Mouse (Mus musculus) forebrain, embryonic 10.5 days (tissue): Measurements from ENCODE around the gene Cep63. TPM values are rescaled to one million over a fixed set of nuclear protein-coding genes. Genes with fewer than 3 reads are reported as not detected.

Source experiments
- DNase-seq: peaks from one replicate; pipeline ENCODE4 v3.0.0-alpha.2; 2017; ENCODE audit warnings: low spot score; ENCODE audit errors: extremely low spot score
- H3K27ac ChIP-seq: fragments of 300-500 bp; sonication (generic); 2 replicates; pipeline ENCODE4 v1.5.1; 2016; ENCODE audit warnings: mild to moderate bottlenecking
- H3K27me3 ChIP-seq: fragments of 300-500 bp; sonication (generic); 2 replicates; pipeline ENCODE4 v1.6.1; 2016; ENCODE audit warnings: mild to moderate bottlenecking; ENCODE audit not compliant: poor library complexity, severe bottlenecking
- H3K36me3 ChIP-seq: fragments of 300-500 bp; sonication (generic); replicated peaks from 2 replicates; pipeline ENCODE4 v1.6.1; 2016; ENCODE audit warnings: mild to moderate bottlenecking, moderate library complexity
- H3K4me1 ChIP-seq: fragments of 300-500 bp; sonication (generic); 2 replicates; pipeline ENCODE4 v1.6.1; 2016
- H3K4me3 ChIP-seq: fragments of 300-500 bp; sonication (generic); 2 replicates; pipeline ENCODE4 v1.5.1; 2016; ENCODE audit warnings: mild to moderate bottlenecking, moderate library complexity
- H3K9me3 ChIP-seq: fragments of 300-500 bp; sonication (generic); 2 replicates; pipeline ENCODE4 v1.6.1; 2016; ENCODE audit warnings: mild to moderate bottlenecking, moderate library complexity
- WGBS: fragments of 180-500 bp; shearing (Covaris S2); methylation state at CpG from one replicate; pipeline ENCODE4 v1.1.7; 2016; 5-methylcytosine and 5-hydroxymethylcytosine counted together
- polyA plus RNA-seq: library from polyadenylated mRNA; unstranded; fragments of >200 nt; fragmentation: Nextera tagmentation; extraction: Ambion mirVana; gene quantifications from 2 replicates; pipeline ENCODE4 v1.2.1, GENCODE M21; 2016

Gene Cep63
- polyA plus RNA-seq, result 52.9 and 56.2 TPM in 2 replicates

GRCm38 (mm10) chr9:102625983-102626838 lies at the start of gene Cep63, which contains the start of gene Anapc13:
Gene Cep63, minus strand, starts transcription at chr9:102626534.
Gene Anapc13, plus strand, starts transcription at chr9:102626296.
- H3K4me1 ChIP-seq, result peaks cover 33% of the 10 kb centered on the region
- H3K27me3 ChIP-seq, result no peaks in the 10 kb centered on the region
- peak; percentile 98 for DNase-seq
- H3K4me3 ChIP-seq, result peak within 1 kb of the TSS; percentile 90
- H3K9me3 ChIP-seq, result no peaks in the 10 kb centered on the region
- H3K36me3 ChIP-seq, result peaks cover 8% of the 10 kb centered on the region; the same call in 1 of the 2 replicates
- H3K27ac ChIP-seq, result peak within 1 kb of the TSS; percentile 100
- under 1% methylated on average over 84 of the region's 84 CpGs for WGBS

GRCm38 (mm10) chr9:102675922-102676321 lies 49.6 kb upstream of the Cep63 start:
- no peaks in the 10 kb centered on the region for H3K9me3 ChIP-seq
- H3K36me3 ChIP-seq, result no peaks in the 10 kb centered on the region
- H3K27me3 ChIP-seq, result no peaks in the 10 kb centered on the region
- H3K4me3 ChIP-seq, result no peak overlapping the region
- WGBS, result 73% methylated on average over 5 of the region's 5 CpGs
- peak overlapping the region; percentile 13; the same call in 1 of the 2 replicates for H3K27ac ChIP-seq
- no peak for DNase-seq
- peaks cover 11% of the 10 kb centered on the region for H3K4me1 ChIP-seq

- no peak overlapping the region for H3K4me3 ChIP-seq
- no peak overlapping the region for H3K27ac ChIP-seq
- DNase-seq, result no peak
- no peaks in the 10 kb centered on the region for H3K9me3 ChIP-seq
- peaks cover 17% of the 10 kb centered on the region for H3K4me1 ChIP-seq
- WGBS, result 87% methylated on average over 7 of the region's 7 CpGs
- H3K36me3 ChIP-seq, result no peaks in the 10 kb centered on the region
- no peaks in the 10 kb centered on the region for H3K27me3 ChIP-seq
These were observed 47.0 kb upstream of the Cep63 start for GRCm38 (mm10) chr9:102673381-102673780.

GRCm38 (mm10) chr9:102668906-102669305 lies 42.6 kb upstream of the Cep63 start:
- Histone ChIP-seq H3K36me3 (no peaks in the 10 kb centered on the region), H3K4me3 (no peak overlapping the region), H3K4me1 (peaks cover 33% of the 10 kb centered on the region), H3K27me3 (no peaks in the 10 kb centered on the region), H3K9me3 (no peaks in the 10 kb centered on the region), H3K27ac (0 out of 2 replicates have a peak overlapping the region, but pooled peaks have one; percentile 20)
- no peak for DNase-seq
- 94% methylated on average over 12 of the region's 12 CpGs for WGBS

- WGBS, result 54% methylated on average over 6 of the region's 6 CpGs
- Histone ChIP-seq H3K27me3 (no peaks in the 10 kb centered on the region), H3K4me1 (peaks cover 30% of the 10 kb centered on the region), H3K4me3 (no peak overlapping the region), H3K36me3 (no peaks in the 10 kb centered on the region), H3K9me3 (no peaks in the 10 kb centered on the region), H3K27ac (peak overlapping the region; percentile 79)
- DNase-seq, result no peak
These were observed 41.8 kb upstream of the Cep63 start for GRCm38 (mm10) chr9:102668115-102668514.

GRCm38 (mm10) chr9:102656355-102657095 lies 30.2 kb upstream of the Cep63 start:
- H3K9me3 ChIP-seq, result peaks cover 5% of the 10 kb centered on the region; the same call in 1 of the 2 replicates
- peaks cover 11% of the 10 kb centered on the region for H3K4me1 ChIP-seq
- DNase-seq, result no peak
- H3K27me3 ChIP-seq, result no peaks in the 10 kb centered on the region
- no peak overlapping the region for H3K27ac ChIP-seq
- H3K36me3 ChIP-seq, result no peaks in the 10 kb centered on the region
- H3K4me3 ChIP-seq, result no peak overlapping the region
- 72% methylated on average over 8 of the region's 8 CpGs for WGBS

- Histone ChIP-seq H3K27me3 (no peaks in the 10 kb centered on the region), H3K4me1 (peaks cover 24% of the 10 kb centered on the region), H3K4me3 (no peak overlapping the region), H3K9me3 (no peaks in the 10 kb centered on the region; the same call in 1 of the 2 replicates), H3K36me3 (no peaks in the 10 kb centered on the region), H3K27ac (no peak overlapping the region)
- no peak for DNase-seq
- WGBS, result 77% methylated on average over 6 of the region's 6 CpGs
These were observed 24.9 kb upstream of the Cep63 start for GRCm38 (mm10) chr9:102651199-102651720.

GRCm38 (mm10) chr9:102650637-102651036 lies 24.3 kb upstream of the Cep63 start:
- Histone ChIP-seq H3K36me3 (no peaks in the 10 kb centered on the region), H3K27me3 (no peaks in the 10 kb centered on the region), H3K9me3 (no peaks in the 10 kb centered on the region; the same call in 1 of the 2 replicates), H3K27ac (peak overlapping the region; percentile 20; the same call in 1 of the 2 replicates), H3K4me3 (no peak overlapping the region), H3K4me1 (peaks cover 26% of the 10 kb centered on the region)
- WGBS, result 57% methylated on average over 7 of the region's 7 CpGs
- no peak for DNase-seq

- Histone ChIP-seq H3K4me3 (no peak overlapping the region), H3K27ac (no peak overlapping the region; the same call in 1 of the 2 replicates), H3K27me3 (no peaks in the 10 kb centered on the region), H3K4me1 (peaks cover 32% of the 10 kb centered on the region), H3K36me3 (no peaks in the 10 kb centered on the region), H3K9me3 (no peaks in the 10 kb centered on the region; the same call in 1 of the 2 replicates)
- DNase-seq, result peak; percentile 14
- WGBS, result 80% methylated on average over 17 of the region's 17 CpGs
These were observed 23.7 kb upstream of the Cep63 start for GRCm38 (mm10) chr9:102649917-102650527.

GRCm38 (mm10) chr9:102647010-102647409 lies 20.7 kb upstream of the Cep63 start:
- no peak overlapping the region for H3K27ac ChIP-seq
- peaks cover 59% of the 10 kb centered on the region for H3K4me1 ChIP-seq
- no peaks in the 10 kb centered on the region for H3K27me3 ChIP-seq
- no peak for DNase-seq
- no peak overlapping the region for H3K4me3 ChIP-seq
- WGBS, result 91% methylated on average over 6 of the region's 6 CpGs
- H3K9me3 ChIP-seq, result no peaks in the 10 kb centered on the region
- H3K36me3 ChIP-seq, result no peaks in the 10 kb centered on the region

GRCm38 (mm10) chr9:102645119-102645695 lies 18.9 kb upstream of the Cep63 start:
- DNase-seq, result peak; percentile 15
- no peaks in the 10 kb centered on the region for H3K27me3 ChIP-seq
- no peak overlapping the region for H3K4me3 ChIP-seq
- peak overlapping the region; percentile 87 for H3K27ac ChIP-seq
- H3K4me1 ChIP-seq, result peaks cover 50% of the 10 kb centered on the region
- 64% methylated on average over 3 of the region's 3 CpGs for WGBS
- H3K36me3 ChIP-seq, result no peaks in the 10 kb centered on the region
- peaks cover under 1% of the 10 kb centered on the region; the same call in 1 of the 2 replicates for H3K9me3 ChIP-seq
